ENCODE assay signal across 20 mouse cellular contexts in genomic region chr6:17549645-17550044, GRCm38 (mm10).
"Had no signal": no experiment of that assay in that cellular context is flagged by ENCODE, and none has a peak within 500 bp of the region (broad histone marks: within the 10 kb centered on the region; RNA-seq: fewer than 3 reads in every experiment).

No protein-coding gene starts in this region.

- H3K36me3 ChIP-seq: limb, embryonic 12.5 days; limb, embryonic 15.5 days; neural tube, embryonic 13.5 days; stomach, embryonic 15.5 days had no signal

- ATAC-seq: liver, postnatal 0 days had no signal

- H3K9me3 ChIP-seq: limb, embryonic 12.5 days; limb, embryonic 15.5 days; neural tube, embryonic 13.5 days; stomach, embryonic 15.5 days had no signal

- DNase-seq: kidney, adult 18-20 months; kidney, adult 9 months; kidney, postnatal 14 days; kidney, postnatal 4 days; left cerebral cortex, postnatal 4 days; liver, postnatal 0 days; lung, embryonic 14.5 days; lung, postnatal 14 days; lung, postnatal 4 days; midbrain, embryonic 14.5 days; retina, postnatal 1 day; right cerebral cortex, postnatal 25 days; spleen, adult 18-20 months; thymus, postnatal 25 days had no signal

- H3K27ac ChIP-seq: left cerebral cortex, adult 2 months; limb, embryonic 12.5 days; limb, embryonic 15.5 days; liver, embryonic 14.5 days; neural tube, embryonic 13.5 days; stomach, embryonic 15.5 days had no signal

- H3K4me1 ChIP-seq: stomach, embryonic 15.5 days had no signal

- H3K27me3 ChIP-seq: limb, embryonic 12.5 days; limb, embryonic 15.5 days; neural tube, embryonic 13.5 days; stomach, embryonic 15.5 days had no signal

- H3K4me3 ChIP-seq: left cerebral cortex, adult 2 months; limb, embryonic 12.5 days; limb, embryonic 15.5 days; neural tube, embryonic 13.5 days; stomach, embryonic 15.5 days had no signal
